Mouse (Mus musculus): Measurements from ENCODE around the gene Golim4.

Golim4 gene

DNA sequence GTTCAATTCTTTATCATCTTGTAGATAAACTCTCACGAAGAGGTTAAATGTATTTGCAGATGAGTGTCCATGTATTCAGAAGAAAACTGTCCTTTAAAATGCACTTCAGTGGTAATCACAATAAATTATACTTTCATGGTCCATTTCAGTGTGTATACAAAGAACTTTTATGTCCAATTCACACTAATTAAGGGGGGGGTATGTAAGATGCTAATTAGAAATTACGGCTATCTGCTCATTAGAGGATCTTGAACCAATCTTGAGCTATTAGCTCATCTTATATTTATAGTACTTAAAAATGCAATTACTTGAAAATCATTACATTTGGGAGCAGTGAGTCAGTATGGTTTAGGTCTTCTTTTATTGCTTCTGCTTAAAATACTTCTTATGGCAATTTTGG is 31.6 kb downstream of the Golim4 start:
- DNase-seq (ENCODE audit: low spot score) = no peak

DNA sequence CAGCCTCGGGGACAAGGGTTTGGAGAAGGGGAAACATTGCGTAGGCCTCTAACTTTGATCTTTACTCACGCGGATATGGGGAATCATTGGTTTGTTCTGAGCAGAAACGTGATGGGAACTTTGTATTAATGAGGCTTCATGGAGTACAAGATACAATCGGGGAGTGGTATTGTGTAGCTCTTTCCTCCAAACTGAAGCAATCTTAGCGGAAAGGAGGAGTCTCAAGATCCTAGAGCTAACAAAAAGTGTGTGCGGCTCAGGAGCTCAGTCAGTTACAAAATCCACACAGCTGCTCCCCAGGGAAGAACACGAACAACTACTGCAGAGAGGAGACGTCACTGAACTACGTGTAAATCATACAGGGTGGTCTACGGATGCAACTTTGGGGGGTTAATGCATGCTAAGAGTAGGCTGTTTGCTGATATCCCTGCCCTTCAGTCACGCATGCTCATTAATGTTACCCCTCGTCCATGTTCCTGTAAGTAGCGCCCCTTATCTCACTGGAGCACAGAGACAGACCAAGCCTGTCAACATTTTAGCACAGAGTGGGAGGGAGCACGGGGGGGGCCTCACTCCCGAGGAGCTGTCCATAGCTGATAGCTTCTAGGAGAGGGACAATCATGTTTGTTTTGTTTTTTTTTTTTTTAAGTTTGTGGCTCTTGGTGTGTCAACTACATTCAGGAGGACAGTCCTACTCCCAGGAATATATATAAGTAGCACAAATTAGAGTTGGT is 38.8 kb downstream of the Golim4 start:
- no peak for DNase-seq (ENCODE audit: low spot score)

DNA sequence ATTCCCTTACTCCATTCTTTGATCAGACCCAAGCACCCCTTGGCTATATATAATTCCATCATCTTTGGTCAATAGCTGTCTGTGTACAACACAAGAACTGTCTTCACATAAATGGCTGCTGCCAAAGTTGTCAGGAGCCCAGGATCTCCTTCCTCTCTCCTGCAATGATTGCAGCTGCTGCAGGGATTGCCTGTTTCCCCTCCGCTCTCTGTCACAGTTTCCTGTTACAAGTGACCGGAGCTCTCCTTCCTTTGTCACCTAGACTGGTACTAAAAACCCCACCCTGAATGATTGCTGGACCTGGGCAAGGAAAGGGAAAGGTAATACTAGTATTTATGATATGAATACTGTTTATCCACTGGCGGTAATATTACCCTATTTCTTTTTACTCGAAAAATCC is 44.0 kb downstream of the Golim4 start:
- no peak for DNase-seq (ENCODE audit: low spot score)

DNA sequence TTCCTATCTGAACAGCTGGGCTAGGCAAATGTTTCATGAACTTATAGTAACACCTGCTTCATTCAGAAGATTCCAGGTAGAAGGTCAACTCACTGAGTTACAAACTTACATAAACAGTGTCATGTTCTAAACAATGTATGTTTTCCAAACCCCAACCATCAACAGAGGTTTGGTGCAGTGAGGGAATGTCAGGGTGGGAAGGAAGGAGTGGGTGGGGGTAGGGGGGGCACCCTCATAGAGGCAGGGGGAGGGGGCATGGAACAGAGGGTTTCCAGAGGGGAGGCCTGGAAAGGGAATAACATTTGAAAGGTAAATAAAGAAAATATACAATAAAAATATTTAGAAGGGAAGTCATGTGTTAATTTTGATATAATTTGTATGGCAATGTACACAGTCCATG is 46.0 kb downstream of the Golim4 start:
- DNase-seq (ENCODE audit: low spot score) = no peak

DNA sequence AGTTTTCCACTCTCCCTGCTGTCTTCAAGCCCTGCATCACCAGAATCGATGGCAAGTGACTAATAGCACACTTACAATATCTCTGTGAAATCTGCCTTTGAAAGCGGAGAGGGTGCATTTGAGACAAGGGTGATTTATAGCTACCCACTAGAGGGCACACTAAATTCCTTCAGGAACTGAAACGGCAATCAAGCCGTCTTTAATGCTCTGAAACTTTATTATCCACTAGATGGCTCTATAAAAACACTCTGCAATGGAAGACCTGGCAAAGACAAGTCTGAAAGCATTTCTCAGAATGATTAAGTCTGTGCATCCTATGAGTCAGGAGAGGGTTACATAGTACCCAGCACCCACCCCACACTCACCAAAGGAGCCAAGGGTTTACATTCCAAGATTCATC is 46.5 kb downstream of the Golim4 start:
- no peak for DNase-seq (ENCODE audit: low spot score)

DNA sequence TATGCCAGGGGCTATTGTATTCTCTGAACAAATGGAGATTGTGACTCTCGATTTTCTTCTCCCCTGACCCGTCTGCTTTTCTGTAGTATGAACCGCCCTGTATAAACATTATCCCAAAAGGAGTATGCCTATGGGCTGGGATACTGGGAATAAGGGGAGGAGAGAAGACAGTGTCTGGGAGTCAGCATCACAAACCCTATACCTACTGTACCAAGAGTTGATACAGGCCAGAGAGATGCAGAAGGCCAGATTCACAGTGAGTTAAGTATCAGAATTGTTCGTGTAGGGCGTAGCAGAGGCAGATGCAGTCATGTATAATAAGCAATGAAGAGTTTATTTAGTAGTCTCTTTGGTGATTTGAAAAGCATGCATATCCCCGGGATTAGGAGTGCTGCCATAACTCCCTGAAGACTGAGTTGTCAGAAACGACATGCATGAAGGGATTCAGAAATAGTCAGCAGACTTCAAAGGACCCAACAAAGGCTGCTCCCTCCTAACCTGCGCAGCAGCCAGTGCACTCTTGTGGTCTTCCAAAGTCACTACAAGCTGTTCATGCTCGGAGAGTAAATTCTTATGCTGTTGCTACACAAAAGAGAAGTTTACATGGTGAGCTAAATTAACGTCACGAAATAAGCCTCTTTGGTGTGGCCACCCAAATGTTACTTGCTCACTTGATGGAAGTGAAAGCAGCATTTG is 54.7 kb downstream of the Golim4 start:
- no peak for DNase-seq (ENCODE audit: low spot score)

DNA sequence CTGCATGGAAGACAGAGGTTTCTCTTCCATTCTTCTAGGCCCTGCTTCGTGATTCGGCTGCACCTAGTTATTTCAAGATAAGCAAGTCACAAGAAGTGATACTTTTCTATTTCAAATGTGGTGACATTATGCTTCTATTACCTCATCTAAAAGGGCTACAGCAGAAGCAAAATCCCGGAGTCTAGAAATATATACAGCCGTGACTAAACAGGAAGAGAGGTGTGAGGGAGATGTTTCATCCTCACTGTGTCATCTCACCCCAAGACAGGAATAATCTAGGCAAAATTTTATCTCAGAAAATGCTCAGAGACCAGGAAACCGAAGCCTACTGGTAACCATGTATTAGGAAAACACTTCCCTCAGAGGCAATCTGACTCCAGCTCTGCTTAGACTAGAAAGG is 61.7 kb downstream of the Golim4 start:
- no peak for DNase-seq (ENCODE audit: low spot score)

DNA sequence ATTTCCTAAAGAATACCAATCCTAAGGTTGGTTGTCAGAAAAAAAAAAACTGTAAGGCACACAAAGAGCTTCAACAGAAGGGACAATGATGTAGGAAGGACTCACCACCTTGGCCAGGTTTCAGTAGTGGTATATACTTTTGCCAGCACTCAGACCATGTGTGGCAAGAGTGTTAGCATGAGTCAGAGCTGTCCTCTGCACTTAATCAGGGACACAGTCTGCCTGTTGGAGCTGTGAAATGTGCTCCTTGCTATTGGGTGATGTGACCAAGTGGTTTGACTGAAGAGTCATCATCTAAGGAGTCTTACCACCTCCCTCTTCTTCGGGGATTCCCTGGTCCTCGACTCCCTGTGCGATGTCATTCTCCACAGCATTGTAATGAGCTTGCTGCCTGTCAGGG is 65.2 kb downstream of the Golim4 start:
- no peak for DNase-seq (ENCODE audit: low spot score)

DNA sequence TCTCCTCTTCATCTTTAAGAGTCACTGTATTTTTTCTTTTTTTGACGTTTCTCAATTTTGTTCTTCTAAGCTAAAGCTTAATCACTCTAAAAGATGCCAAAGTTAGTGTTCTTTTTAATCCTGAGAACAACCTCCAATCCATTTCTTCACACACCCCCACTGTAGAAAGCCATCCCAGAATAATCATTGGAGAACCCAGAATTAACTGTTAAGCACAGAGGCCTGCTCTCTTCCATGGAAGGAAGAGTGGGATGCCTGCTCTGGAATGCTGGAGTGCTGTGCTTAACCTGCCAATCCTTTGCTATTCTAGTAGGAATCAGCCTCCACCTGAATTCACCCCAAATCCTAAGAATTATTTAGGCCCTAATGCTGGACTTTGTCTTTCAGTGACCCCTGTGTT is 67.4 kb downstream of the Golim4 start:
- no peak for DNase-seq (ENCODE audit: low spot score)

DNA sequence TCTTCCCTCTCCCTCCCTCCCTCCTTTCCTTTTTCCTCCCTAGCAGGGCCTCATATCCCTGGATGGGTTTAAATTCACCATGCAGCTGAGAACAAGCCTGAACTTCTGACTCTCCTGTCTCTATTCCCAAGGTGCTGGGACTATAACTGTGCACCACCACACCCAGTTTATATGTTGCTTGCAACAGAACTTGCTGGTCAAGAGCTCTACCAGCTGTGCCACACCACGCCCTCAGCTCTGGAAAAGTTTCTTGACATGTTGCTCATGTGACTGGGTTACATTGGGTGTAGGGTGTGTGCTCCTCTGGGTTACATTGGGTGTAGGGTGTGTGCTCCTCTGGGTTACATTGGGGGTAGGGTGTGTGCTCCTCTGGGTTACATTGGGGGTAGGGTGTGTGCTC is 75.2 kb downstream of the Golim4 start:
- no peak for DNase-seq (ENCODE audit: low spot score)

DNA sequence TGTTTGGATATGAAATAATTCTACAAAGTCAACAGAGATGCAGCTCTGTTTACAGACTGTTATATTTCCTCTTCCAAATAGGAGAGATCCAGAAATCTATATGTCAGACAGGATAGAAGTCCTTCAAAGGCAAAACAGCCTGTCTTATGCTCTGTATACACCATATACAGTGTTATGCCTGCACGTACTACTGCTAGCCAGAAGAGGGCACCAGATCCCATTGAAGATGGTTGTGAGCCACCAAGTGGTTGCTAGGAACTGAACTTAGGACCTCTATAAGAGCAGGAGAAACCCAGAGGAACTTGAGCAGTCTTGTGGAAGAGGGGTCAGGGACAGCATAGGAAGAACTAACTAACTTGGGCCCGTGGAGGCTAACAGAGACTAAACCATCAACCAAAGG is 77.5 kb downstream of the Golim4 start:
- DNase-seq (ENCODE audit: low spot score) = no peak

DNA sequence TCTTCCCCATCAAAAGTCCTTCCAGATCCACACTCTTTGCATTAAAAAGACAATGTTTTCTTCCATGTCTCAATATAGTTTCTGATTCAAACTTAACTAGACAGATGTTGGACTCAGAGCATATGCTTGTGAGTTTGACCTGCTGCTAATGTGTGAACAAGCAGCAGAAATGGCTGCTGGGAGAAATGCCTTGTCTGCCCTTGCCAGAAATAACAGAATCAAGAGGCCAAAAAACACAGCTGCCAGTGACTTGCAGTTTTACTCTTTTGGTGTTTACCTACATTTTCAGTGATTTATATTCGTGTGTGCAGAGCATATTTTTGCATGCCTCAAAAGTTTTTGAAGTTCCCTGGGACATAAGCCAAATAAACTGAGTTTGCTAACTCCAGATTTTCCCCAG is 87.9 kb downstream of the Golim4 start:
- DNase-seq (ENCODE audit: low spot score) = no peak

DNA sequence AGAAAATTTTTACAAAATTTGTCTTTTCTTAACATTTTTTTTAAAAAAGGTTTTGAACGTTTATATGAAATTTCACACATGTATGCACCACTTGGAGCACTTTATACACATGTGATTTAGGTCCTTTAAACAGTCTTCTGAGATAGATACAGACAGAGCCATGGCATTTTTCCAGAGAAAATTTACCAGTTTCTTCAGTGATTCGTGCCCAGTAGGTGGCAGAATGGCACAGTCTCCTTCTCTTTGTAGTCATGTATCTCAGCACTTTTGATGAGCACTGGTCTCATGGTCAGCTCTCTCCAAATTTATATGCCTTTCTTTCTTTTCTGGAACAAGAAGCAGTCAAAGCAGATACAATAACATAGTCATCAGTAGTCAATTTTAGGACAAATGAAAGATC is 92.5 kb downstream of the Golim4 start:
- no peak for DNase-seq (ENCODE audit: low spot score)

DNA sequence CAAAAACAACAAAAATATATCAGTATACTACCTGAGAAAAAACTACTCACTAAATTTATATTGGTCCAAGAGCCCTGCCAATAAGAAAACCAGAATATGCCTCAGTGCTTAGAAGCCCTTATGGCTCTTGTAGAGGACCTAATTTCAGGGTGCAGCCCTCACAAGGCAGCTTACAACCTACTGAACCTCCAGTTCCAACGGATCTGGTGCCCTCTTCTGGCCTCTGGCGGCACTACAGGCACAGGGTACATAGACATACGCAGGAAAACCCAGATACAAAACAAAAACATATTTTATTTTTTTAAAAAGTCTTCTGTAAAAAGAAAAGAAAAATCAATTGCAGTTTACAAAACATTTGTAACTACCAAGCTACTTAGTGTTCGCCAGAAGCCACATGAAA is 95.1 kb downstream of the Golim4 start:
- DNase-seq (ENCODE audit: low spot score) = no peak

DNA sequence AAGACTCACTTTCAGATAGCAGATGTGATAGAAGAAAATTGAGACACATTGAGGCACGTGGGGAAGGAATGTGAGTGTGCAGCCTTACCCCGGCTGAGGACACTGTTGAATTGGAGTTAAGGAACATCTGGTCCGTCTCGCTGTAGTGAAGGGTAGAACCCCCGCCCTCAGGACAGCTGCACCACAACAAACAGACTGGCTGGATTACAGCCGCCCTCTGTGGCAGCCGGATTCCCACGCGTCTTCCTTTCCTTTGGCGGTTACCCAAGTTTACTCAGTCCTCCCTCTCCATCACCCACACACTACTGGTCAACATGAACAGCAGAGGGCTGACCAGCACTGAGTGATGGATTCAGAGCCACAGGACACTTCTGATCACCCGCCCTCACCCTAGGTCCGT is 96.0 kb downstream of the Golim4 start:
- DNase-seq (ENCODE audit: low spot score) = no peak

DNA sequence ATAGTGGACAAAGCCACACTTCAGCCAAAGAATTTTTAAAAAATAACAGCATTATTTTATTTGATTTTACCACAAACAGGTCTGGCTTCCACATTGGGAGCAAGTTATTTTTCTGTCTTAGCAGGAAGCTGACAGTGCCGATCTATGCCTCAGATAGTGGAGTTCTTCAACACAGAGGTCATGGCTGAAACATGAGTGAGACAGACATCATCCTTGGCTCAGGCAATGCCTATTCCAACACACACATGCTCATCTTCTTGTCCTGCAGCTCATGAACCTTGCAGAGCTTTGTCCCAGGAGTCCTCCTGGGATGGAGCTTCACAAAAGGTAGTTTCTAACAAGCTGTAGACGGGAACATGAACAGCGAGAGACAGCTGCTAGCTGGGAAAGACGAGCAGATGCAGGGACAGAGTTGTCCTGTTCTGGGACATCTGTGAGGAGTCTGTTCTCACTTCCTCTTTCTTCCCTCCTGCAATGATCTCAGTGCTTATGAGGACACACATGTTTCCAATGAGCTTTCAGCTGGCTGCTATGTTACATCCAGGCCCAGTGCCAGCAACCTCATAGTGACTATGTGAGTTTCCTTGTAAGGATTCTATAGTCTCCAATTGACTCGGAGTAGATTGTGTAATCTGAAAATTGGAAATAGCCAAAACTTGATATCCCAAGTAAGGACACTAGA is 121.3 kb downstream of the Golim4 start:
- no peak for DNase-seq (ENCODE audit: low spot score)

DNA sequence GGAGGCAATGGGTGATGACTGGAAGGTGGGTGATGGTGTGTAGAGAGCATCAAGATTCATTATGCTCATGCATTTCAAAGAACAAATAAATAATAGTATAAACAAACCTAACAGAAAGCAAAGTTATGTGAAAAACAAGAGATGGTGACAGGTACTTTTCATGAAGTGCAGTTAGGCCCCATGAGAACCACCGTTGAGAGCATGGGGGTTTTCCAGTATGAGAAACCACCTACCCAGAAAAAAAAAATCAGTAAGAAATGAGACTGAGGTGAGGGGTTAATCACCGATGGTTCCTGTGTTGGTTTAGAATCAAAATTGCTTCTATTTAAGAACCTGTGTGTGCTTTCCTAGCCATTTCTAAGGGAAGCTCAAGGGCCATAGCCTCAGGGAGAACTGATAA is 121.9 kb downstream of the Golim4 start:
- no peak for DNase-seq (ENCODE audit: low spot score)

All from ovary, postnatal 10 days (tissue).